Mouse (Mus musculus) testis, adult 2 months (tissue): ENCODE measurements around the gene Fxyd4. TPM values are rescaled to one million over a fixed set of nuclear protein-coding genes. Genes with fewer than 3 reads are reported as not detected.

Source experiments
- H3K27ac ChIP-seq: fragments of 200-500 bp; 2 replicates; pipeline ENCODE4 v1.5.1; 2012; ENCODE audit warnings: low read depth, low read length; ENCODE audit not compliant: control insufficient read depth, insufficient read depth
- H3K27me3 ChIP-seq: fragments of 200-500 bp; 2 replicates; pipeline ENCODE4 v1.6.1; 2012; ENCODE audit warnings: mild to moderate bottlenecking, low read length, moderate library complexity; ENCODE audit not compliant: control insufficient read depth, insufficient read depth
- H3K36me3 ChIP-seq: fragments of 200-500 bp; 2 replicates; pipeline ENCODE4 v1.6.1; 2012; ENCODE audit warnings: mild to moderate bottlenecking, low read length; ENCODE audit not compliant: control insufficient read depth, insufficient read depth
- H3K4me1 ChIP-seq: fragments of 200-500 bp; 2 replicates; pipeline ENCODE4 v1.6.1; 2012; ENCODE audit warnings: low read length; ENCODE audit not compliant: control insufficient read depth, insufficient read depth
- H3K4me3 ChIP-seq: fragments of 200-500 bp; 2 replicates; pipeline ENCODE4 v1.5.1; 2012; ENCODE audit warnings: low read depth, mild to moderate bottlenecking, low read length, moderate library complexity, mixed read lengths; ENCODE audit not compliant: control insufficient read depth
- CTCF ChIP-seq: fragments of 200-500 bp; IDR thresholded peaks from 2 replicates; pipeline ENCODE4 v1.5.1; 2012; ENCODE audit warnings: low read depth, mild to moderate bottlenecking, inconsistent platforms, low read length, moderate library complexity; ENCODE audit not compliant: control insufficient read depth, insufficient read depth, insufficient replicate concordance
- POLR2A ChIP-seq: fragments of 200-500 bp; IDR thresholded peaks from 2 replicates; pipeline ENCODE4 v1.6.1; 2012; ENCODE audit warnings: low read depth, mild to moderate bottlenecking, inconsistent platforms, low read length, moderate library complexity; ENCODE audit not compliant: control insufficient read depth
- polyA plus RNA-seq: library from polyadenylated mRNA; depleted of rRNA; stranded (reverse); fragments of >200 nt; gene quantifications from 2 replicates; pipeline ENCODE4 v1.2.3, GENCODE M21; 2012

The Fxyd4 gene
- polyA plus RNA-seq, 1 experiment: not detected

DNA sequence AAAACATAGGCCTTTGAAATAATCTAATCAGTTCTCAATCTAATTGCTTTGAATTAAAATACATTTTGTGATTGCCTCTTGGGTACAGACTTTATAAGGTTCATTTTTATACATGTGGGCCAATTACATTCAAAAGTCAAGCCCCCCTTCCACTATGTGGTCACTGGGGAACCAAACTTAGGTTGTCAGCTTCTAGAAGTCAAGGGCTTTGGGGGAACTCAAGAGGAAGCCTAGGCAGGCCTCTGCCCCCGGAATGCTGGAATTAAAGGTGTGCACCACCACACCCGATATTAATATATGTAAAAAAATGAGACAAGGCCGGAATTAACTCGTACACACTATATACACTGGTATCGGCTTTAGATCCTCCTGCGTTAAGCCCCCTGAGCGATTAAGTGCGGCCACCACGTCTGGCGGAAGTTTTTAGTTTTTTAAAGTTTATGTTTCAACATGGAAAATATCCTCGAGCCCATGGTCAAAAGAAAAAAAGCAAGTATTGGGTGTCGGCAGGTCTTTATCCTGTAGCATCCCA is 21.2 kb downstream of the Fxyd4 start:
- TF ChIP-seq POLR2A (no peak), CTCF (no peak)
- Histone ChIP-seq H3K27me3 (no peaks in the 10 kb centered on the region), H3K27ac (0 out of 2 replicates have a peak overlapping the region, but pooled peaks have one; percentile 21), H3K36me3 (no peaks in the 10 kb centered on the region; the same call in none of the 2 replicates), H3K4me1 (peaks cover 4% of the 10 kb centered on the region; the same call in 1 of the 2 replicates), H3K4me3 (peak overlapping the region; percentile 94)

DNA sequence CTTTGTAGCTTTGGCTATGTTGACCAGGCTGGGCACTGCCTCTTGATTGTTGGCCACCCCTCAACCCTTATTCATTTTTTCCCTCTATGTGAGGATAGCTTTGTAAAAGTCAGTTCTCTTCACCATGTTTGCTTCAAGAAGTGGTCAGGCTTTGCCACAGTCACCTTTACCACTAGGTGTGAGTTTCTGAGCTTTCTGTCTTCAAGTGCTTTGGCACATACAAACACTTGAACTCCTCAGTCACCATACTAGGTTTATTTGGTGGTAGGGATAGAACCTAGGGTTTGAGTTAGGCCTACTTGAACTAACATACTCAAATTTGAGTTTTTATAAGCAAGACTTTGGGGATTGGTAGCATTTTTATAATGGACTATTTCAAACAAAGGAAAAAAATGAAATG is 23.0 kb downstream of the Fxyd4 start:
- H3K4me3 ChIP-seq: peak overlapping the region; percentile 60; the same call in 1 of the 2 replicates
- TF ChIP-seq POLR2A: no peak
- no peak for TF ChIP-seq CTCF
- peak overlapping the region; percentile 24; the same call in 1 of the 2 replicates for H3K27ac ChIP-seq
- no peaks in the 10 kb centered on the region; the same call in none of the 2 replicates for H3K36me3 ChIP-seq
- no peaks in the 10 kb centered on the region for H3K27me3 ChIP-seq
- peaks cover 4% of the 10 kb centered on the region; the same call in 1 of the 2 replicates for H3K4me1 ChIP-seq

GRCm38 (mm10) chr6:117910120-117910661 is 27.3 kb downstream of the Fxyd4 start:
- peak overlapping the region; percentile 47; the same call in 1 of the 2 replicates for H3K4me3 ChIP-seq

GRCm38 (mm10) chr6:117908424-117908900 is 29.0 kb downstream of the Fxyd4 start:
- Histone ChIP-seq H3K4me3 (peak overlapping the region; percentile 100), H3K36me3 (peaks cover 5% of the 10 kb centered on the region), H3K27me3 (no peaks in the 10 kb centered on the region), H3K4me1 (peaks cover 5% of the 10 kb centered on the region), H3K27ac (peak overlapping the region; percentile 99)
- TF ChIP-seq POLR2A (no peak), CTCF (no peak)

More at GRCm38 (mm10) chr6:117910120-117910661, 27.3 kb downstream of the Fxyd4 start:
- Histone ChIP-seq H3K27ac (no peak overlapping the region), H3K27me3 (no peaks in the 10 kb centered on the region), H3K4me1 (peaks cover 7% of the 10 kb centered on the region), H3K36me3 (peaks cover 5% of the 10 kb centered on the region)
- TF ChIP-seq POLR2A (no peak), CTCF (no peak)

GRCm38 (mm10) chr6:117907979-117908355 is 29.5 kb downstream of the Fxyd4 start:
- no peaks in the 10 kb centered on the region for H3K27me3 ChIP-seq
- peak overlapping the region; percentile 100 for H3K4me3 ChIP-seq
- TF ChIP-seq POLR2A: no peak
- no peak for TF ChIP-seq CTCF
- peak overlapping the region; percentile 99 for H3K27ac ChIP-seq
- peaks cover 5% of the 10 kb centered on the region for H3K36me3 ChIP-seq
- peaks cover 5% of the 10 kb centered on the region for H3K4me1 ChIP-seq

- Histone ChIP-seq H3K4me1 (peaks cover 5% of the 10 kb centered on the region), H3K27me3 (no peaks in the 10 kb centered on the region), H3K4me3 (peak overlapping the region; percentile 100), H3K36me3 (peaks cover 5% of the 10 kb centered on the region), H3K27ac (peak overlapping the region; percentile 99)
- TF ChIP-seq CTCF (no peak), POLR2A (peak; percentile 34; the same call in 1 of the 2 replicates)
Observed at GRCm38 (mm10) chr6:117907301-117907978, 30.1 kb downstream of the Fxyd4 start.
